Mouse (Mus musculus): ENCODE data around the gene Itpr1.

GRCm38 (mm10) chr6:108291556-108291955 is 78.7 kb downstream of the Itpr1 start:
- no peak for TF ChIP-seq TAL1 (conservative IDR thresholded peaks at IDR 0.05; ENCODE audit: low read depth, low read length)
- no peak for TF ChIP-seq CTCF (IDR thresholded peaks at IDR 0.05; ENCODE audit: low read depth, low read length)
- no peak for TF ChIP-seq GATA1 (IDR thresholded peaks at IDR 0.05; ENCODE audit: borderline replicate concordance, low read length)
